Mouse (Mus musculus) macrophage (primary cell): Measurements from ENCODE around the gene Nefh. TPM values are rescaled to one million over a fixed set of nuclear protein-coding genes. Genes with fewer than 3 reads are reported as not detected.

ENCODE experiments used
- H3K27ac ChIP-seq: fragments of 350-480 bp; formaldehyde crosslinking; 2 replicates; pipeline ENCODE4 v1.9.0; 2021
- H3K36me3 ChIP-seq: fragments of 350-480 bp; formaldehyde crosslinking; 2 replicates; pipeline ENCODE4 v1.9.0; 2021; ENCODE audit errors: inconsistent target
- H3K4me3 ChIP-seq: fragments of 350-480 bp; formaldehyde crosslinking; 2 replicates; pipeline ENCODE4 v1.9.0; 2021; ENCODE audit errors: inconsistent target
- H3K79me2 ChIP-seq: fragments of 350-480 bp; formaldehyde crosslinking; 2 replicates; pipeline ENCODE4 v1.9.0; 2021; ENCODE audit errors: inconsistent target
- WGBS: methylation state at CpG from one replicate; pipeline ENCODE4 v1.1.7; 2026; ENCODE audit warnings: inconsistent platforms; ENCODE audit not compliant: missing documents; 5-methylcytosine and 5-hydroxymethylcytosine counted together
- polyA plus RNA-seq: library from polyadenylated mRNA; stranded (reverse); fragments of 250-400 nt; gene quantifications from 3 replicates; pipeline ENCODE4 v1.2.4, GENCODE M21; 2018; ENCODE audit warnings: inconsistent platforms

The Nefh gene
- polyA plus RNA-seq, 1 experiment from 2014 or later: 0.11 TPM

GRCm38 (mm10) chr11:4972967-4973870, 25.4 kb upstream of the Nefh start:
- Histone ChIP-seq H3K27ac (no peak overlapping the region), H3K4me3 (no peak overlapping the region), H3K36me3 (no peaks in the 10 kb centered on the region), H3K79me2 (no peaks in the 10 kb centered on the region)
- whole genome bisulfite sequencing: 55% methylated on average over 12 of the region's 13 CpGs

GRCm38 (mm10) chr11:4968376-4968775, 20.5 kb upstream of the Nefh start:
- Histone ChIP-seq H3K27ac (no peak overlapping the region), H3K4me3 (no peak overlapping the region), H3K36me3 (no peaks in the 10 kb centered on the region), H3K79me2 (no peaks in the 10 kb centered on the region)
- WGBS: 33% methylated on average over 10 of the region's 10 CpGs

GRCm38 (mm10) chr11:4967549-4967948, 19.7 kb upstream of the Nefh start:
- WGBS: 59% methylated on average over 2 of the region's 2 CpGs

GRCm38 (mm10) chr11:4966888-4967287, 19.0 kb upstream of the Nefh start:
- 57% methylated on average over 5 of the region's 5 CpGs for WGBS
- Histone ChIP-seq H3K79me2 (no peaks in the 10 kb centered on the region), H3K4me3 (no peak overlapping the region), H3K36me3 (no peaks in the 10 kb centered on the region), H3K27ac (no peak overlapping the region)

More at GRCm38 (mm10) chr11:4967549-4967948, 19.7 kb upstream of the Nefh start:
- Histone ChIP-seq H3K27ac (no peak overlapping the region), H3K79me2 (no peaks in the 10 kb centered on the region), H3K4me3 (no peak overlapping the region), H3K36me3 (no peaks in the 10 kb centered on the region)

GRCm38 (mm10) chr11:4966325-4966724, 18.5 kb upstream of the Nefh start:
- WGBS: 48% methylated on average over 2 of the region's 2 CpGs
- Histone ChIP-seq H3K36me3 (no peaks in the 10 kb centered on the region), H3K4me3 (no peak overlapping the region), H3K27ac (no peak overlapping the region), H3K79me2 (no peaks in the 10 kb centered on the region)

- H3K4me3 ChIP-seq: no peak overlapping the region
- WGBS: 69% methylated on average over 6 of the region's 6 CpGs
Measured at GRCm38 (mm10) chr11:4963099-4963808, 15.4 kb upstream of the Nefh start.

GRCm38 (mm10) chr11:4953918-4954317, 6.1 kb upstream of the Nefh start:
- Histone ChIP-seq H3K79me2 (no peaks in the 10 kb centered on the region), H3K4me3 (no peak overlapping the region), H3K27ac (no peak overlapping the region), H3K36me3 (no peaks in the 10 kb centered on the region)
- 31% methylated on average over 8 of the region's 8 CpGs for WGBS

More at GRCm38 (mm10) chr11:4963099-4963808, 15.4 kb upstream of the Nefh start:
- H3K36me3 ChIP-seq: no peaks in the 10 kb centered on the region
- no peak overlapping the region for H3K27ac ChIP-seq
- H3K79me2 ChIP-seq: no peaks in the 10 kb centered on the region

- WGBS: 49% methylated on average over 6 of the region's 6 CpGs
- Histone ChIP-seq H3K36me3 (no peaks in the 10 kb centered on the region), H3K27ac (no peak overlapping the region), H3K4me3 (no peak overlapping the region), H3K79me2 (no peaks in the 10 kb centered on the region)
Measured at GRCm38 (mm10) chr11:4953401-4953800, 5.5 kb upstream of the Nefh start.

GRCm38 (mm10) chr11:4949256-4950044, 1.6 kb upstream of the Nefh start:
- Histone ChIP-seq H3K4me3 (no peak overlapping the region), H3K27ac (no peak overlapping the region), H3K79me2 (no peaks in the 10 kb centered on the region), H3K36me3 (no peaks in the 10 kb centered on the region)
- 46% methylated on average over 23 of the region's 23 CpGs for WGBS

GRCm38 (mm10) chr11:4948792-4949191, 928 bp upstream of the Nefh start:
- 52% methylated on average over 8 of the region's 8 CpGs for WGBS
- Histone ChIP-seq H3K4me3 (no peak overlapping the region), H3K27ac (no peak overlapping the region), H3K36me3 (no peaks in the 10 kb centered on the region), H3K79me2 (no peaks in the 10 kb centered on the region)

GRCm38 (mm10) chr11:4946947-4947812, 684 bp downstream of the Nefh start:
- H3K4me3 ChIP-seq: no peak overlapping the region
- no peaks in the 10 kb centered on the region for H3K79me2 ChIP-seq
- WGBS: under 1% methylated on average over 99 of the region's 120 CpGs
- H3K27ac ChIP-seq: no peak overlapping the region
- no peaks in the 10 kb centered on the region for H3K36me3 ChIP-seq

- 12% methylated on average over 13 of the region's 13 CpGs for WGBS
Measured at GRCm38 (mm10) chr11:4946530-4946929, 1.3 kb downstream of the Nefh start.

GRCm38 (mm10) chr11:4936243-4936642, 11.6 kb downstream of the Nefh start:
- 89% methylated on average over 5 of the region's 5 CpGs for WGBS
- Histone ChIP-seq H3K4me3 (no peak overlapping the region), H3K27ac (no peak overlapping the region), H3K79me2 (no peaks in the 10 kb centered on the region), H3K36me3 (no peaks in the 10 kb centered on the region)

More at GRCm38 (mm10) chr11:4946530-4946929, 1.3 kb downstream of the Nefh start:
- no peaks in the 10 kb centered on the region for H3K36me3 ChIP-seq
- H3K79me2 ChIP-seq: no peaks in the 10 kb centered on the region
- H3K27ac ChIP-seq: no peak overlapping the region
- no peak overlapping the region for H3K4me3 ChIP-seq
